Mouse (Mus musculus) kidney, postnatal 4 days (tissue): ENCODE measurements around the gene Ugt2a2.
"Not testable (repeated sequence)": the region's sequence is repeated elsewhere in the genome, so short reads cannot be mapped to it uniquely, and the experiment has no call there.

Experiments
- DNase-seq, 2 experiments: peaks; one replicate each; pipeline ENCODE4 v3.0.0; 2021; ENCODE audit warnings: mixed read lengths in 2 of 2

Ugt2a2 gene

DNA sequence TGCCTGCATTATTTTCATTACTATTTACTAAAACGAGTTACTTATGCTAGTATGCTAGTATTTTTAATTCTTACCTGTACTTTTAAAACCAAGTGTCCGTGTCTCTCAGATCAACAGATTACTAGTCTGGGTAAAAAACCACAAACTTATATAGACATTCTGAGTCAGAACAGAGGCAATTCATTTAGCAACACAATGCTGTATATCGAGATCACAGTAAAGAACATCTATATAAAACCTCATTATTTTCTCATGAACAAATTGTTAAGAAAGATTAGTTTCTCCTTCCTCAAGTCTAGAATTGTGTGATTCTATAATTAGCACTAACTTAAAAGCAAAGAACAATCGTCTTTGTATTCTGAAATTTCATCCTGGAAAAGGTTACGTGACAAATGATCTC is at the start of gene Ugt2a2:
TSS of gene Ugt2a2 (minus strand) at position 101 of the 400 bp plus-strand sequence.
- no peak for DNase-seq

DNA sequence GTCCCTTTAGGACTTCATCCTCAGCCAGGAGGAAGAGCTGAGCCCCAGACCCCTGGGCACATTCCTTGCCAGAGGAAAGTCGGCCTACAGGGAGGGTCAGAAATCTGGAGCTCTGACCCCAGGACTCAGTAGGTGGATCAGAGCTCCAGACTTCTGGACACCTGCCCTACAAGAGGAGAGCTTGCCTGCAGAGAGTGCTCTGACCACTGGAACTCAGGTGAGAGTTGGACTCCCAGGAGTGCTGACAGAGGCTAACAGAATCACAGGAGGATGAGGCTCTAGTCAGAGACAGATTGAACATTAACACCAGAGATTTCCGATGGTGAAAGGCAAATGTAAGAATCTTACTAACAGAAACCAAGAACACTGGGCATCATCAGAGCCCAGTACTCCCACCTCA is 41.5 kb upstream of the Ugt2a2 start:
- DNase-seq = not testable (repeated sequence)

GRCm38 (mm10) chr5:87505776-87506458 is 23.9 kb upstream of the Ugt2a2 start:
- DNase-seq = no peak

- DNase-seq = no peak
Measured at GRCm38 (mm10) chr5:87502687-87503086, 20.6 kb upstream of the Ugt2a2 start.

DNA sequence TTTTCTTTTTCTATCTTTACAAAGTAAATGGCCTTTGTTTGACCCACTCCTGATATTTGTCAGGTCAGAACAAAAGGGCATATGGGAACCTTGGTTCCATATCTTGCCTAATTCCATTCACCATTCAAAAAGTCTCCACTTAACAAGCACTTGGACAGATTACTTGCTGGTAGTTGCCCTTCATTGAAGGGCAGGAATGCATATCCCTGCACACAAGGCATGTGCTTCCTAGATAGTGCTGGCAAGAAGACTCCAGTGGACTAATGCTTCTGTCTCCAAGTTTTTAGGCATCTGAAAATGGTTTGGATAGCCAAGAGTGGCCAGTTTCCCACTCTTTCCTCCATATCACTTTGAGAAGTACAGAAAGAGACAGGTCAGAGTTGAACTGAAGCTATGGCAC is 17.3 kb upstream of the Ugt2a2 start:
- no peak for DNase-seq

DNA sequence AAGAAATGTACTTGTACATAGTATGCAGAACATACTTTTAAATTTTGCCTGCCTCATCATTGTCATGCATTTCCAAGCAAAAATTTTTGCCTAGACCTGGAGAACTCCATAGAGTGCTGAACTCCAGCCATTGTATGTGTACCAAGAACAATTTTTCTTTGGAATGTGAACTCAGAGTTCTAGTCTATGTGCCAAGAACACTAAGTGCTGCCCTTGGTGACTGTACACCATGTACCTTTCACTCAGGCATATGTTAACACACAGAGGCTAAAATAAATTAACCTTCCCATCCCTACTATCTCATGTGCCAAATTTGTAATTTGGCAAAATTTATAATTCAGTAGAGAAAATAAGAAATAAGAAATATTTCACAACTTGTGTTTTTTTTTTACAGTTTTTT is 16.9 kb upstream of the Ugt2a2 start:
- DNase-seq = no peak

DNA sequence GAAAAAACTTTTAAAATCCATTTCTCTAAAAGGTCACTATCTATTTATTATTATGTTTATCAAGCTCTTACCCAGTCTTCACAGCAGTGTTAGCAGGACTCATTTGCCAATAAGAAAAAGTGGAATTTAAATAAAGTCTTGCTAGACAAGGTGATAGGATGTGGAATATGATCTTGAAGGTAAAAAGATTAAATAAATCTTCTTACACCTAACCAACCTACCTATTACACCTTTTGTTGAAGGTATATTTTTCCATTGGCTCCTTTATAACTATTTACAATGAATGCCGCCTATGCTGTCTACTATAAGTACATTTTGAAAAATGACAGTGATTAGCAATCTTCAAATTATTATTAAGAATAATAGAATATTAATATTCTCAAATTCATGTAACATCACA is 8.7 kb upstream of the Ugt2a2 start, which contains the start of gene Ugt2a1:
TSS of gene Ugt2a1 (minus strand) at position 101 of the 400 bp plus-strand sequence.
- DNase-seq = no peak

GRCm38 (mm10) chr5:87486706-87487105 is 4.6 kb upstream of the Ugt2a2 start, which contains the start of gene Gm43638:
TSS of gene Gm43638 (minus strand) at chr5:87486806.
- not testable (repeated sequence) for DNase-seq

DNA sequence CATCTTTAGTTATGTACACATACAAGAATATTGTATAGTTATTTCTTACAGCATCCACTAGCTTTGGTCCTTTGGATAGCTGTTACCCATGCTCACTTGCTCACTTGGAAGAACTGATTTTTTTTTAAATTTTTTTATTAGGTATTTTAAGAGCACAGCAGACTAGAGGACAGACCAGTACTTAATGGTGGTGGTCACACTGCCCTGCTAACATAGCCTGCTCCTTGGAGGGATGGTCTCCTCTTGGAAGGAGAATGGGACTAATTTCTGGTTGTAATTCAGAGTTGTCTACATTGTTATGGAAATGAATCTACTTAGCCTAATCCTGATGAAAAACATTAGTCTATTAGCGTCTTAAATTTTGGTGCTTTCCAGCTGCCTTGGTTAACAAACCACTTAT is 23.2 kb downstream of the Ugt2a2 start:
- DNase-seq = no peak

- DNase-seq = no peak
Measured at GRCm38 (mm10) chr5:87457701-87458100, 24.4 kb downstream of the Ugt2a2 start.

DNA sequence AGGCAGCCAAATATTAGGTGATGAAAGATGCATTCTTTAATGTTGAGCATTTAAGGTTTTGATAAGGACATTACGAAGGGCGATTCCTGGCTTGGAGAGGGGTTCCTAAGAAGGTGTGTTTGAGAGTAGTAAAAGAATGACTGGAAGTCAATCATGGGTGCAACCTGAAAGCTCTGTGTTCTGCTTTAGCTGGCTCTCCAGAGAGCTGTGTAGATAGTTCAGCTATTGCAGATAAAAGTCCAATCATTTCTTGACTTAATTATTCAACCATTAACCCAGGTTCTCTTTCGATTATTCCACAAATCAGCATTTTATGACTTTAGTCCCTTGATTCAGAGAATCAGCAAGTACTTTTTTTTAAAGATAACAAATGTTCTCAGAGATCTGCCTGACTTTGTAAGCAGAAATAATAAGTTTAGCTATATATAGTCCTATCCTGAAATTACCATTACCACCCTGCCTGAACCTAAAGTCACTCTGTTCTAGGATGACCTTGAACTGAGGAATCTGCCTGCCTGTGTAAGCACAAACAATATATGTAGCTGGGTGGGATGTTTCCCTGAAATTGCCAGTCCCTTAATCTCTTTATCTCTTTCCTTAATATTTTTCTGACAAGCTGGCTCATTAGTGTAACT is 25.7 kb downstream of the Ugt2a2 start:
- DNase-seq = no peak

- no peak for DNase-seq
Measured at GRCm38 (mm10) chr5:87455519-87455918, 26.5 kb downstream of the Ugt2a2 start.

GRCm38 (mm10) chr5:87452514-87452913 is 29.5 kb downstream of the Ugt2a2 start:
- DNase-seq = not testable (repeated sequence)

- peak in 1 of 2 experiments; percentile 3 for DNase-seq
Measured at GRCm38 (mm10) chr5:87436264-87436663, 45.8 kb downstream of the Ugt2a2 start.

DNA sequence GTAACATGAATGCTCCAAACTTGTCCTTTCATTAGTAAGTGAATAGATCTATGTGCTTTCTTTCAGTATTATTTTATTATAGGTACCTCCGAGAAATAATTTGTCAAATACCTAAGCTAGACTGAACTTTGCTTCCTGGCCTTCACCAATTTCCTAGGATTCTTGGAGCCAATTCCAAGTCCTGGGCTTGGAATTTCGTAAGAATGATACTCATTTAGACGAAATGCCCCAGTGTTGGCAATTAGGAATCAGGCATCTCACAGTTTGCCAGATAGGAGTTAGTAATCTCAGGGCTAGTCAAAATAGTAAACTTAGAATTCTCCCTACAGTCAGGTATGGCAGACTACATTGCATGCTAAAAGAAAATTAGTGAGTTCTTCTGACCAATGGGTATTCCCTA is 56.4 kb downstream of the Ugt2a2 start:
- no peak for DNase-seq

- not testable (repeated sequence) for DNase-seq
Measured at GRCm38 (mm10) chr5:87424041-87424440, 58.0 kb downstream of the Ugt2a2 start, which contains the start of gene Ugt2b38. TSS of gene Ugt2b38 (minus strand) at chr5:87424203.
